Mouse (Mus musculus) G1E (cell line): ENCODE data around the gene Tnk2.

Experiments
- CTCF ChIP-seq: IDR thresholded peaks from 2 replicates; pipeline ENCODE4 v1.5.1; 2012; ENCODE audit warnings: low read depth, low read length, inconsistent platforms, mixed read lengths
- GATA1 ChIP-seq: IDR thresholded peaks from 2 replicates; pipeline ENCODE4 v1.6.1; 2012; ENCODE audit warnings: borderline replicate concordance, low read length, inconsistent platforms, mixed read lengths
- GATA2 ChIP-seq: IDR thresholded peaks from 2 replicates; pipeline ENCODE4 v1.6.1; 2012; ENCODE audit warnings: low read depth, low read length, inconsistent platforms, borderline replicate concordance
- POLR2AphosphoS5 ChIP-seq: IDR thresholded peaks from 2 replicates; pipeline ENCODE4 v1.6.1; 2012; ENCODE audit warnings: low read depth, low read length, inconsistent platforms; ENCODE audit not compliant: insufficient replicate concordance
- TAL1 ChIP-seq: conservative IDR thresholded peaks from 2 replicates; pipeline ENCODE4 v1.6.1; 2012; ENCODE audit warnings: low read depth, low read length, inconsistent platforms, mixed read lengths

DNA sequence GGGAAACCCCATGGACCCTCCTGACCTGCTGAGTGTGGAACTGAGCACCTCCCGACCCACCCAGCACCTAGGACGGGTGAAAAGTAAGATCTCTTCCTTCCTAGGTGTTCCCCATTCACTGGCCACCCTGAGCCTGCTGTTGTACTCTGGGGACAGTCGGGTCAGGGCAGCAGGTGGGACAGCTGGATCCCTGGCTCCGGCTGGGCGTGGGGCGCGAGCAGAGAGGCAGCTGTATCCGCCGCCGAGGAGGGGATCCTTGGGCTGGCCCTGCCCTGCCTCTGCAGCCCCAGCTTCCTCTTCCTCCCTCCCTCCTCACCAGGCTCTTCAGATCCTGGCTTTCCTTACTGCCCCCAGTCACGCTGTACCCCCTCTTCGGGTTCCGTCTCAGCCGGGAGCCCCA is 34.2 kb downstream of the Tnk2 start:
- TF ChIP-seq GATA1 (no peak), POLR2AphosphoS5 (no peak), CTCF (no peak), TAL1 (no peak), GATA2 (no peak)
